Mouse (Mus musculus) B cell, adult 2 months (primary cell): ENCODE measurements at regions not wholly inside any gene's neighbourhood (a gene's known extent, or its start where the extent isn't known, plus 50 kb on each side); places are given as distances from the start of the nearest gene placed in this dataset.
"Not testable (repeated sequence)": the region's sequence is repeated elsewhere in the genome, so short reads cannot be mapped to it uniquely, and the experiment has no call there.

Experiments used
- DNase-seq, 2 experiments: peaks; one replicate each; pipeline ENCODE4 v3.0.0; 2022

GRCm38 (mm10) chr12:113241373-113242193 lies 55.9 kb downstream of the Tmem121 start:
- peak in 1 of 2 experiments; percentile 33 for DNase-seq

GRCm38 (mm10) chr12:113242194-113242510 lies 56.4 kb downstream of the Tmem121 start:
- no peak for DNase-seq

GRCm38 (mm10) chr12:113244685-113245084 lies 59.0 kb downstream of the Tmem121 start:
- DNase-seq: peak in 1 of 2 experiments; percentile 71

DNA sequence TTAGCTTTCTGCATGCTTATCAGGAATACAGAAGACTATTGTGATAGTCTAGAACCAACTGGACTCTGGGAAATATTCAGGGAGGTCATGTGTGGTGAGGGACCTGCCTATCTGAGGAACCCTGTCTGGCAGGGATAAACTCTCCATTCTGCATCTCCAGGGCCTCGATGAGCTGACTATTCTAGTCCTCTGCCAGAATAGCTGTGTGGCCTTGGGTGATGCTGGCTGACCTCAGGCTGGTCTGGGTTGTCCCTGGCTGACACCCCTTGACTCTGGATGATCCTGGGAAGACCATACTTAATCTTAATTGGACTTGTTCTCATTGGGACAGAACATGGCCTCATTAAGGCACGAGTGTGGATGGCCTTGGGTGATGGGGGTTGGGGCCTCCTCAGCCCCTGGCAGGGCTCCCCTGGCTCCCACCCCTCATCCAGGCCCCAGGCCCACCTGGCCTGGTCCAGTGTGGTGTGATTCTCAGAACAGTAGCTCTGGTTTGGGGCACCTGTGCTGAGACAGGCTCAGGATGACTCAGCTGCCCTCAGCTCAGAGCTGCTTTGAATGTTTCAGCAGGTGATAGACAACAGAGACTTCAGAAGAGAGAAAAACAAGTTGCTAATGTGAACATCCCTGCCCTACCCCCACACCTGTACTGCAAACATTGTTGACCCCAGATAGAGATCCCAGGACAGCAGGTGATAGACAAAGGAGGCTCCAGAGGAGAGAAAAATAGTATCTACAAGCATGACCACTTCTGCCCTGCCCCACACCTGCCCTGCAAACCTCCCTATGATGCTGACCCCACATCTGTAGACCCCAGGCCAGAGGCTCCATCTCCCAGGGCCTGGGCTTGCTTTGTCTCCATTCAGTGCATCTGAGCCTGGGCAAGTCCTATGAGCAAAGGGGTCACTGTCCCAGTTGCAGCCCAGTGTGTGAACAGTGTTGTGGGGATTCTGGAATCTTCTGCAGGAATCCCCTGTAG lies 68.0 kb downstream of the Tmem121 start:
- DNase-seq: not testable (repeated sequence)

DNA sequence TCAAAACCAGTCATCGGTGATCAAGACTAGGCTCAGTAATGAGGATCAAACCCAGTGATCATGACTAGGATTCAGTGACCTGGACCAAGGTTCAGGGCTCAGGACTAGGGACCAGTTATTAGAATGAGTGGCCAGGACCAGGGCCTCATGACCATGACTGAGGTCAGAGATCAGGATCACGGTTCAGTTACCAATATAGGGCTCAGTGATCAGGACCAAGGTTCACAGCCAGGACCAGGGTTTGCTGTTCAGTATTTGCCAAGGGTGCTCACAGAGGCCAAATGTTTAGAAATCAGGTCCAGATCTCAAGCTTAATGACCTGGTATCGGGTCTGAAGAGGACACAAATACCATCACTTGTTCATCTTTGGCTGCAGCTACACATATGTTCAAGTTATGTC lies 69.6 kb downstream of the Tmem121 start:
- DNase-seq: no peak

- DNase-seq: no peak
Measured at GRCm38 (mm10) chr12:113256628-113257027, 70.9 kb downstream of the Tmem121 start.

DNA sequence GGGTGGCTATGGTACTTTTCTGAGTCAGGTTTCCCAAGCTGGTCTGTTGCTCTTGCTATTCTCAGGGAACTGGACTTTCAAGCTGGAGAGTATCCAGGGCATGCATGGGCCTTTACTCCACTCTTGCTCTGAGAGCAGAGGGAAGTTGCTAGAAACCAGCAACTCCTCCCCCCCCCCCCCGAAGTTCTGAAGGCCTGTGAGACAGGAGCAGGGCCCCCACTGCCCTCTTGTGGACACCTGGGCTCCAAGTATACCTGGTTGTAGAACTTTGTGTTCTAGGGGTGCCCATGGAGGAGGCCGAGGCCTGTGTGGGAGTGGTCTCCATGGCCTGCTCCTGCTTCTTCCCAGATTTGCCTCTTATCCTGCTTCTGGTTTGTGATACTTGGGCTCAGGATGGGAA lies 71.5 kb downstream of the Tmem121 start:
- peak; percentile 80 to 83 for DNase-seq

DNA sequence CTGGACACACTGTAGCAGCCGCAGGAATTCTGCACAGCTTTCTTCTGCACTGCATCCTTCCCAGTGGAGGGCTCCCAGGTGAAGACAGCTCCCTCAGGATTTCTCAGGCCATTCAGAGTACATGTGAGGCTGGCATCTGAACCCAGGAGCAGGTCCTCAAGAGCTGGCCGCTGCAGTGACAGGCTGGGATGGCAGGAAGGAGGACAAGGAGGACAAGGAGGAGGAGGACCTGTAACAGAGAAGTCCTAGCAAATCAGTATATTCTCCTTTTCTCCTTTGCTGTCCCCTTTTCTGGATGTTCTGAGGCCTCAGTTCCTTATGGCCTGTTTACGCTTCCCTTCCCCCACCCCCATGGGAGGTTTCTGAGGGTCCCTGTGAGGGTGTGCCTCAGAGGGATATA lies 73.7 kb downstream of the Tmem121 start:
- DNase-seq: no peak

GRCm38 (mm10) chr12:113260304-113260703 lies 74.6 kb downstream of the Tmem121 start:
- no peak for DNase-seq

- no peak for DNase-seq
Measured at GRCm38 (mm10) chr12:113275934-113276333, 90.2 kb downstream of the Tmem121 start.

- no peak for DNase-seq
Measured at GRCm38 (mm10) chr12:113276355-113276942, 90.7 kb downstream of the Tmem121 start.

DNA sequence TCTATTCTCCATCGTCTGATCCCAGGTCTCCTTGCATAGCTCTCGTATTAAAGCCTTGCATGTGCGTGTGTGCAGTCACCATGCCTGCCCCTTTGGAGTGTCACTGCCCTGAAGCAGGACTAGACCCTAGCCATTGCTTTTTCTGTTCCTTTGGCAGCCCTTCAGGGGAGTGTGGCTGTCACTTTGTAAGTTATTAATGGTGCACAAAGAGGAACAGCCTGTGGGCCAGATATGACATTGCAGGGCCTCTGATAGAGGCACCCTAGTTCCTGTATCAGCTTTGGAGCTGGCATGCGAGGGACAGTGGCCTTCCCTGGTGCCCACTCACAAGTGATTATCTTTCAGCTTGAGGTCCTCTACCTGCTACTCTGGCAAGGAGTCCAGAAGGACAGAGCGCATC lies 92.0 kb downstream of the Tmem121 start:
- DNase-seq: no peak

DNA sequence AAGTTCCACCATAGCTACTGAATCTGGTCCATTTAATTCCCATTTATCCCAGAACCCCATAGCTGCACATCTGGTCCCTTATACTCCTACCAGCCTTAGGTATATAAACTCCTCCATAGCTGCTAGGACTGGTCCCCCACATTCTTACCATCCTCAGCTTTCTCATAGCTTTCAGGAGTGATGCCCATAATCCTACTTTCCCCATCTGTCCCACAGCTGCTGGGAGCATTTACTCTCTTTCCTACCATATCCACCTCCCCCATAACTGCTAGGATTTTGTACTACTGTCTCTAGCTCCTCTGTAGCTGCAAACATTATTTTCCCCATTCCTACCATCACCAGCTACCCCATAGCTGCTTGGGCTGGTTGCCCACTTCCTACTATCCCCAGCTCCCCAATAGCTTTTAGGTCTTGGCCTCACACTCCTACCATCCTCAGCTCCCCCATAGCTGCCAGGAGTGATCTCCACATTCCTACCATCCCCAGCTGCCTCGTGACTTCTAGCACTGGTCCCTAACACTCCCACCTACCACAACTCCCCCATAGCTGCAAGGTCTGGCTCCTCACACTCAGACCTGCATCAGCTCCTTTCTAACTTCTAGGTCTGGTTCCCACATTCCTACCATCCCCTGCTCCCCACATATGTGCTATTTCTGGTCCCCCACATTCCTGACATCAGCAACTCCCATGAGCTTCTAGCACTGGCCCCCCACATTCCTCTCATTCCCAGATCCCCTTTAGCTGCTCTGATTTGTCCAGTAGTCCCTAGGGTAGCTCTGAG lies 106.5 kb downstream of the Tmem121 start:
- no peak for DNase-seq

DNA sequence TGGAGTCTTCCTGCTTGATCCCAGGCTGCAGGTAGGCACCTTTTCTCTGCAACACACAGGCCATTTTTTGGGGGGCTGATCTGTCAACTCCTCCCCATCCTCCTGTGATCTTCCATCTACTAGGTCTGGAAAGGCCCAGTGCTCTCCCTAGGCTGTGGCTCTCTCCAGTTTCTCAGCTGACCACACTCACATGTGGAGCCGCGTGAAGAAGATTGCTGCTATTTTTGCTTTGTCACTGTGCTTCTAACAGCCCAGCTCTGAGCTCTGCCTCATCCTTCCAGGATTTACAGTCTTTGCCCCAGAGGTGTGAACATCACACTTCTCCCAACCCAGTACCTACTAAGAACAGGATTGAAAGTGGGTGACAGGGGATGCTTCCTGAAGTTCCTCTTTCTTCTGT lies 110.2 kb downstream of the Tmem121 start:
- DNase-seq: no peak

DNA sequence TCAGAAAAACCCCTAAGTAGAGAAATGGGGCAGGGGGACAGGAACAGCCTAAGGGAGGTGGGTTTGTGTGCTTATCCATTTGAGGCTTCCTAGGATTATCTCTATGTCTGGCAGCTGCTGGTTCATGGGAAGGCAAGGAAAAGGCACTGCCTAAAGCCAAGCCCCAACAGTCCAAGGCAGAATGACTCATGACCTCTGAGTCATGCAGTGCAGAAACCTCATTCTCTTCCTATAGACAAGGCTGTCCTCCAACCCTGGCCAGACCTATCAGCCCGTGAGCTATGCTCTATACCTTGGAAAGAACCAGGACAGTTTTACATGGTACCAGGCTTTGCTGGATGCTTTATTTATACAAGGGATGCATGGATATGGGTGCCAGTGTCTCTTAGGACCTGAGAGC lies 120.2 kb downstream of the Tmem121 start:
- DNase-seq: no peak

DNA sequence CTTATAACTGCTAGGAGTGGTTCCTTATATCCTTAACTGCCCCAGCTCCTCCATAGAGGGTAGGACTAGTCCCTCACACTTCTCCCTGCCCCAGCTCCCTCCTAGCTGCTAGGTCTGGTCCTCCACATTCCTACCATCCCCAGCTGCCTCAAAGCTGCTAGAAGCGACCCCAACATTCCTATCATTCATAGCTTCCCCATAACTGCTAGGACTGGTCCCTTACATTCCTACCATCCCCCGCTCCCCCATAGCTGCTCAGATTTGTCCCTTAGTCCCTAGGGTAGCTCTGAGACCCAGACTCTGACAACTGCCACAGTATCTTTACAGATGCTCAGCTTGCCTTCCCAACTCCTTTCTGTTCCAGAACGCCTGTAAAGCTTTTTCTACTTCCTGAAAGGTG lies 127.6 kb downstream of the Tmem121 start:
- no peak for DNase-seq

- DNase-seq: peak; percentile 58 to 68
Measured at GRCm38 (mm10) chr12:113314624-113315023, 128.9 kb downstream of the Tmem121 start.

DNA sequence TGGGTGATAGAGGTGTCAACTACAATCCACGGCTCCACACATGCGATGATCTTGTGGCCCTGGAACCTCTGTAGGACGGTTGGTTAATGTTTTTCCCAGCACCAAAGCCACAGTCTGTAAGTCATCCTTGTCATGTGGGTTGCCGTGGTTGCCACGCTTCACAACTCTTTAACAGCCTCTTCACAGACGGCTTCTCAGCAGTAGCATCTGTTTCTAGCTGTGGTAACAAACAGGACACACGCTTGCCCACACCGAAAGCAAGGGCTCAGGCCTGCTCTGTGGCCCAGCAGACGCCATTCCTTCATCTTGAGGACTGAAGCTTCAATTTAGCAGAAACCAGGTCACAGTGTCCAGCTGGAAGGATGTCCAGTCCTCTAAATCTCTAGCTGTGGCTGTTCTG lies 135.4 kb downstream of the Tmem121 start:
- DNase-seq: peak; percentile 51 to 60

DNA sequence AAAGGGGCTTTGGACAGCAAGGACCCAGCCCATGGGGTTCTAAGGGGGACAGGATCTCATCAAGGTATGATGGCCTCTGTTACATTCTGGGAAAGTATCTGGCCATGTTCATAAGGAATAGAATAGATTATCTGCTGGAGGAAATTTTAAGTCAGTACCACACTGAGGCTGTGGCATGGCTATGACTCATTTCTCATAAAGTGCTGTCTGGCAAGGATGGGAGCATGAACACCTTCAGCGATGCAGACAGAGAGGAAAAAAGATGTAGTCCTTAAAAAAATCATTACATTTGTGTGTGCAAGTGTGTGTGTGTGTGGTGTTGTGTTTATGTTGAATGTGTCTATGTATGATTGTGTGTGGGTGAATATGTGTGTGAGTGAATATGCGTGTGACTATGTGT lies 136.4 kb downstream of the Tmem121 start:
- no peak for DNase-seq

DNA sequence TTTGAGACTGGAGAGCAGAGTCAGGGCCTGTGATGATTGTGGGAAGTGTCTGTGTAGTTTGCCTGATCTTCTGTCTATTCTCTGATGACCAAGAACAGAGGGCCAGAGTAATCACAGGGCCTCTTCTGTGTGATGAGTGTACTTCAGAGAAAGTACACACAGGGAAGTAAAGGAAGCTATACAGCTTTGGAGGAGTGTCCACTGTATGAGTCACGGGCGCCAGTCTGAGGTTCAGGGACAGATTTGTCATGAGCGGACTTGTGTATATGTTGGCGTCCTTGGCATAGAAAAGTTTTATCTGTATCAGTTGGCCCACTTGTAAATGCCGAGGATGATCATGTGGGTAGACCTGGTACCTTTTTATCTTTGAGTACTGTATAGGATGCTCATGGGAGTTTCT lies 142.1 kb downstream of the Tmem121 start:
- no peak for DNase-seq

GRCm38 (mm10) chr12:113330266-113330665 lies 144.5 kb downstream of the Tmem121 start:
- DNase-seq: no peak

DNA sequence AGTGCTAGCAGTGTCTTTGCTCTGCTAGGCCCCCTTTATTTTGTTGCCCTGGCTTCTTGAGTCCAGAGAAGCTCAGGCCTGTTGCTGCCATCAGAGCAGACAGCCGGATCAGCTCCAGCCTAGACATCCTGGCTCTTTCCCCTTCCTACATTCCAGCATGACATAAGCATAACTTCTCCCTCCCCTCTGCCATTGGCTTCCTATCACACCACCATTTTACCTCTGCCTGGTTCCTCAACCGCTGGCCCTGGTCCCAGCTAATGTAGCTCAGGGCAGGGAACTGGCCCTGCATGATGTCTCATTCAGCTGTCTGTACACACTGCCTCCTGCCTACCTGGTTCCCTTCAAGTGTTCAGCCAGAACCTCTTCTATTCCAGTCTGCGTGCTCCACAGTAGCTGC lies 146.5 kb downstream of the Tmem121 start:
- no peak for DNase-seq

DNA sequence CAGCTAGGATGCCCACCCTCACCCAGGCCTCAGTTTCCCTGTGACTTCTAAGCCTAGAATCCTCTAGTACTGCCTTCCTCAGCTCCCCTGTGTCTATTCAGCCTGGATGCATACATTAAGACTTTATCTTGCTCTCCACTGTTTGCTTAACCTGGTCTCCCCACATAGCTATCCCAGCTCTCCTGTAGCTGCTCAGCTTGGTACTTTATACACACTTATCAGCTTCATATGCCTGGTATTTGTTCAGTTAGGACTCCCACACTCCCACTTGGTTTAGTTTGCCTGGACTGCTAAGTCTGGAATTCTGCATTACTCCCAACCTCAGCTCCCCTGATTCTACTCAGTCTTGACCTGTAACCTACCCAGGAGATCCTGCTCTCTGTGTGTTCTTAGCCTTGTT lies 147.7 kb downstream of the Tmem121 start:
- DNase-seq: no peak
